Mouse (Mus musculus) embryonic facial prominence, embryonic 13.5 days (tissue): Measurements from ENCODE around the gene Ndufs7. TPM values are rescaled to one million over a fixed set of nuclear protein-coding genes. Genes with fewer than 3 reads are reported as not detected.
"Not testable (repeated sequence)": the region's sequence is repeated elsewhere in the genome, so short reads cannot be mapped to it uniquely, and the experiment has no call there.

Experiments
- ATAC-seq: fragments of 200-750 bp; cut with Nextera tagmentation; 2 replicates; pipeline ENCODE4 v1.8.0; 2017; ENCODE audit warnings: low read depth; ENCODE audit not compliant: insufficient number of reproducible peaks, insufficient read depth, low FRiP score, low TSS enrichment
- H3K27ac ChIP-seq: fragments of 300-500 bp; sonication (generic); 2 replicates; pipeline ENCODE4 v1.5.1; 2015; ENCODE audit warnings: moderate library complexity, mild to moderate bottlenecking, inconsistent platforms
- H3K27me3 ChIP-seq: fragments of 300-500 bp; sonication (generic); 2 replicates; pipeline ENCODE4 v1.6.1; 2015; ENCODE audit warnings: mild to moderate bottlenecking, inconsistent platforms
- H3K36me3 ChIP-seq: fragments of 300-500 bp; sonication (generic); 2 replicates; pipeline ENCODE4 v1.6.1; 2015; ENCODE audit warnings: mild to moderate bottlenecking, inconsistent platforms
- H3K4me1 ChIP-seq: fragments of 300-500 bp; sonication (generic); 2 replicates; pipeline ENCODE4 v1.6.1; 2015; ENCODE audit warnings: inconsistent platforms
- H3K4me2 ChIP-seq: fragments of 300-500 bp; sonication (generic); 2 replicates; pipeline ENCODE4 v1.6.1; 2015; ENCODE audit warnings: moderate library complexity, mild to moderate bottlenecking, inconsistent platforms
- H3K4me3 ChIP-seq: fragments of 300-500 bp; sonication (generic); 2 replicates; pipeline ENCODE4 v1.5.1; 2015; ENCODE audit warnings: mild to moderate bottlenecking, inconsistent platforms
- H3K9ac ChIP-seq: fragments of 300-500 bp; sonication (generic); 2 replicates; pipeline ENCODE4 v1.6.1; 2015; ENCODE audit warnings: mild to moderate bottlenecking, inconsistent platforms
- H3K9me3 ChIP-seq: fragments of 300-500 bp; sonication (generic); 2 replicates; pipeline ENCODE4 v1.6.1; 2016; ENCODE audit warnings: inconsistent platforms
- WGBS: fragments of 180-500 bp; shearing (Covaris S2); methylation state at CpG from one replicate; pipeline ENCODE4 v1.1.7; 2015; ENCODE audit warnings: mixed read lengths; 5-methylcytosine and 5-hydroxymethylcytosine counted together
- polyA plus RNA-seq: library from polyadenylated mRNA; unstranded; fragments of >200 nt; fragmentation: Nextera tagmentation; extraction: Ambion mirVana; gene quantifications from 2 replicates; pipeline ENCODE4 v1.2.1, GENCODE M21; 2015

Gene Ndufs7
- polyA plus RNA-seq, 1 experiment from 2014 or later: 299 TPM

DNA sequence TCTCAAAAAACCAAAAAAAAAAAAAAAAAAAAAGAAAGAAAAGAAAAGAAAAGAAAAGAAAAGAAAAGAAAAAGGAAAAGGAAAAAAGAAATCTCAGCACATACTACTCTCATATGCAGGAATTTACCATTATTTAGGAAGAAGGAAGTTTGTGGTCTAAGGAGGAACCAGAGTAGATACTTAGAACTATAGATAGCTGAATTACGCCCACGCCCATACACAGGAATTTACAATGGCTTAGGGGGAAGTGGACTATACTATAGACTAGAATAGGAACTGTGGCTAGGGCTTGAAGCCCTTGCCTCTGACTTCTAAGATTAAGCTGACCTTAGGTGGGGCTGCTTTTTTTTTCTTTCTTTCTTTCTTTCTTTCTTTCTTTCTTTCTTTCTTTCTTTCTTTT lies 25.8 kb upstream of the Ndufs7 start:
- not testable (repeated sequence) for H3K9me3 ChIP-seq
- WGBS: 84% methylated on average over 2 of the region's 2 CpGs

DNA sequence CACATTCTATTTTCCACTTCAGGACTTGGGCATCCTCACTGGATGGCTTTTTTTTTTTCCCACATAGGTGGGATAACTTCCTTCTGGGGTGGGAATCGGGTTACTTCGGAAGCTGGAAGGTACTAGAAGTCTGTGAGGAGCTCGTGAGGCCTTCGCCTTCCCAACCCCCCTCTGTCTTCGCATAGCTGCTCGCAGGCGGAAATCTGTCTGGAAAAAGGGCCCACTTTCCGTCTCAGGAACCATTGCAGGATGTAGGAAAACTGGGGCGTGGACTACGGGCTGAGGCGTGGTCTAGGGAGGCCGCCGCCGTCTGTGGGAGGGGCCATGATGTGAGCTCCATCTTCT lies 22.9 kb upstream of the Ndufs7 start:
- no peak for ATAC-seq
- Histone ChIP-seq H3K4me1 (peaks cover 47% of the 10 kb centered on the region), H3K36me3 (peaks cover 22% of the 10 kb centered on the region), H3K9ac (peak overlapping the region; percentile 61; the same call in 1 of the 2 replicates), H3K27me3 (no peaks in the 10 kb centered on the region), H3K9me3 (no peaks in the 10 kb centered on the region), H3K4me2 (peak overlapping the region; percentile 87), H3K4me3 (peak overlapping the region; percentile 87), H3K27ac (peak overlapping the region; percentile 97)
- under 1% methylated on average over 14 of the region's 14 CpGs for WGBS

More for the DNA sequence above, 25.8 kb upstream of the Ndufs7 start:
- H3K36me3 ChIP-seq, H3K4me2 ChIP-seq, H3K4me3 ChIP-seq, H3K9ac ChIP-seq, H3K27me3 ChIP-seq, ATAC-seq, H3K27ac ChIP-seq: not testable (repeated sequence)
- H3K4me1 ChIP-seq: peaks cover 24% of the 10 kb centered on the region

DNA sequence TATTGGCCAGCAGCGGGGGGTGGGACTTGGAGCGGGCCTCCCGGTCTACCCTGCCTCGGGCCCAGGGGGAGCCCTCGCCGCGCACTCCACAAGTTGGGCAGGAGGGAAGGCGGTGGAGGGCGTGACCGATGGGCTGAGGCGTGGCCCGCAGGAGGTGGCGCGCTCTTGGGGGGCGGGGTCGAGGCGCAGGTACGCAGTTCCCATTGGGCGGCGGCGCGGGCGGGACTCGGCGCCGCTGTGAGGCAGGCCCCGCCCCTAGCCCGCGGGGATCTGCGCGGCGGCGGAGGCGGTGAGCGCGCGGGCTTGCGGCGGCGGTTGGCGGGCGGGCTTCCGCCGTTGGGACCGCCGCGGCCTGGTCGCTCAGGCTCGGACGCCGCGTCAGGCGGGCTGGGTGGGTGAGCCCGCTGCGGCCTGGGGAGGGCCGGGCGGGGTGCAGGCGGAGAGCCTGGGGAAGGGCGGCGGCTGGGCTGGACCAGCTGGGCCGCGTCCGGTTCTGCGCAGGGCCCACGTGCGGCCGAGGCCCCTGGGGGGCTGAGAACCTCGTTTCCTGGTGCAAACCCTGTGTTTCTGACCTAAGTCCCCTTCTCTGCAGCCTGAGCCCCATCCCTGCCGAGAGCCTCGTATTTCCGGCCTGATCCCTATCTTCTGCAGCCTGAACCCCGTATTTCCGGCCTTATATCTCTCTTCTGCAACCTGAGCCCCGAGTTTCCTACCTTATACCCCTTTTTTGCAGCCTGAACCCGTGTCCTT lies 22.3 kb upstream of the Ndufs7 start, which contains the start of gene Mum1:
Gene Mum1 (plus strand): TSS at position 19 of the 750 bp plus-strand sequence.
- Histone ChIP-seq H3K4me1 (peaks cover 46% of the 10 kb centered on the region), H3K27me3 (no peaks in the 10 kb centered on the region)

DNA sequence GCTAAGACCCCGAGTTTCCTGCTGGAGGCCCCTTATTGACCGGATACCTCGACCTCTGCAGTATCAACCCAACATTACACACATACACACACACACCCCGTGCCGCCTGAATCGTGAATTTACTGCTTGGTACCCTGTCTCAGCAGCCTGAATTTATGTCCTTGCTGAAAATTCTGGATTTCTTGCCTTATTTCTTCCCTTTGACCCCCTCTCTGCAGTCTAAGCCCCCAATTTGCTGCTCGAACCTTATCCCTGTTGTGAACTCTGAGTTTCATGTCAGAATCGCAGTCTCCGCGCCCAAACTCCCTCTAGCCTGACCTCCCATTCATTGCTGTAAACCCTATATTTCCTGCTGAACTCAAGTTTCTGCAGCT lies 21.8 kb upstream of the Ndufs7 start:
- H3K27ac ChIP-seq: peak overlapping the region; percentile 97
- peaks cover 48% of the 10 kb centered on the region for H3K4me1 ChIP-seq
- peak overlapping the region; percentile 87 for H3K4me3 ChIP-seq
- no peaks in the 10 kb centered on the region for H3K27me3 ChIP-seq
- H3K9ac ChIP-seq: peak overlapping the region; percentile 94
- peak overlapping the region; percentile 87 for H3K4me2 ChIP-seq
- H3K36me3 ChIP-seq: peaks cover 31% of the 10 kb centered on the region
- H3K9me3 ChIP-seq: no peaks in the 10 kb centered on the region
- no peak for ATAC-seq
- WGBS: 3% methylated on average over 10 of the region's 10 CpGs

More for the DNA sequence above, 22.3 kb upstream of the Ndufs7 start, which contains the start of gene Mum1:
- WGBS: 0% methylated on average over 65 of the region's 75 CpGs
- peak within 1 kb of the TSS; percentile 97 for H3K27ac ChIP-seq
- H3K4me2 ChIP-seq: peak within 1 kb of the TSS; percentile 87
- H3K9me3 ChIP-seq: no peaks in the 10 kb centered on the region
- ATAC-seq: peak; percentile 98
- H3K9ac ChIP-seq: peak within 1 kb of the TSS; percentile 94
- H3K36me3 ChIP-seq: peaks cover 25% of the 10 kb centered on the region
- H3K4me3 ChIP-seq: peak within 1 kb of the TSS; percentile 87

DNA sequence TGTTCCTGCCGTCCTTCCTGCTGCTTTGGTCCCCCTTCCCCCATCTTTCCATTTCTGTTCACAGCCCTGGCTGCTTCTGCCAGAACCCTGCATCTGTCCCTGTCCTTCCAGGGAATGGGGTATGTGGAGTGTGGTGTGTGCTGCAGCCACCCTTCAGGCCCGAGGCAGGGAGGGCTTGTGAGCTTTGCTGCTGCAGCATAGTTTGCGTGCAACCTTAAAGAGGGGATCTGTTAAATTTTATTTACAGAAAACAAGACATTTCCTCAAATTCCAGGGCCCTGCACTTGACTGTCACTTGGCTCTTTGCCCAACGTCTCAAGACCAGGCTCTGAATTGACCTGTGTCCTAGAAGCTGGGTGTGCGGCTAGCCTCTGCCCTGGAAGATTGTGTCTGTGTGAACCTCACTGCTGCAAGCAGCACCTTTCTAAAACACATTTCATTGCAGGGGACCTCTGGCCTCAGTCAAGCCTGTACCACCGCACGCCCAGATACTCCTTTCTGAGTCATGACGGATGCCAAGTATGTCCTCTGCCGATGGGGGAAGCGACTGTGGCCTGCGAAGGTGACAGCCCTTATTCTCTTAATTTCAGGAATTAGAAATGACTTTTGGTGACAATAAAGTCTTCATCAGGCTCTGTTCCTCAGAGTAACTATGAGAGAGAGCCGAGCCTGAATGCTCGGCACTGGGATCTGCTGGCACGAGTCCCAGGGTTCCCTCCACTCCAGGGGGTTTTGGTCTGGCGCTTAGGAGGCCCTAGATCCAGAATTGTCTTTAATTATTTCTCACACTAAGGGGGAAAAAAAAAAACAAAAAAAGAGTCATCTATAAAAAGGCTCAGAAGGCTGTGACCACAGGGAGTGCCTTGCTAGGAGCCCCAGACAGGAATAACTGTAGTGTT lies 20.8 kb upstream of the Ndufs7 start:
- Histone ChIP-seq H3K9me3 (no peaks in the 10 kb centered on the region), H3K36me3 (peaks cover 41% of the 10 kb centered on the region), H3K9ac (peak overlapping the region; percentile 94), H3K4me1 (peaks cover 58% of the 10 kb centered on the region), H3K4me2 (peak overlapping the region; percentile 87), H3K27me3 (no peaks in the 10 kb centered on the region), H3K27ac (peak overlapping the region; percentile 97), H3K4me3 (peak overlapping the region; percentile 87)
- ATAC-seq: no peak
- WGBS: 51% methylated on average over 15 of the region's 15 CpGs

DNA sequence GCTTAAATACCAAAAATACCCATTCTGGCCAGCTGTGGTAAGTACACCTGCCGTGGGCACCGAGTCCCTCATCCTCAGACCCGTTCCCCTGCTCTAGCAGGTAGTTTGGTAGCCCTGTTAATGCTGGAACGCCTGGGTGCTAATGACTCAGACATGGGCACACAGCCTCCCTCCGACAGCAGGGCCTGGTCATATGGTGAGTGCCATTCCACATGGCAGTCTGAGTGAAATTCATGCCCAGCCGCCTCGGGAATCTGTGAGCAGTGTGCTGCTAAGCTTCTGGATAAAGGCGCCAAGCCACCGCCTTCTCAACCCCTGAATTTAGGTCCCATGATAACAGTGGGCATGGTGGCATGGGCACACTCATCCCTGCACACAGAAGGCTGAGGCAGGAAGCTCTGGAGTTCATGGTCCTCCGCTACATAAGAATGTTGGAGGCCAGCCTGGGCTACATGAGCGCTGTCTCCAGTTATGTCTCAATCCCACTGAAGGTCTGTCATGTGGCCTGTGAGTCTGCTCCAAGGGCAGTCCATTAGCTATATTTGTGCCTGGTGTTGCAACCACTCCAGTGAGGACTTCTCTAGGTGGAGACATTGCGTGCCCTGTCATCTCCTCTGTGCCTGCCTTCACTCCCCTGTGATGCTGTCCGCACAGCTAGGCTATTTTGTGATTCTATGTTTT lies 12.6 kb upstream of the Ndufs7 start:
- Histone ChIP-seq H3K4me1 (peaks cover 18% of the 10 kb centered on the region), H3K4me2 (no peak overlapping the region), H3K4me3 (no peak overlapping the region), H3K9ac (no peak overlapping the region), H3K9me3 (no peaks in the 10 kb centered on the region), H3K36me3 (peaks cover 98% of the 10 kb centered on the region), H3K27ac (no peak overlapping the region), H3K27me3 (no peaks in the 10 kb centered on the region)
- WGBS: 96% methylated on average over 13 of the region's 13 CpGs
- ATAC-seq: no peak

DNA sequence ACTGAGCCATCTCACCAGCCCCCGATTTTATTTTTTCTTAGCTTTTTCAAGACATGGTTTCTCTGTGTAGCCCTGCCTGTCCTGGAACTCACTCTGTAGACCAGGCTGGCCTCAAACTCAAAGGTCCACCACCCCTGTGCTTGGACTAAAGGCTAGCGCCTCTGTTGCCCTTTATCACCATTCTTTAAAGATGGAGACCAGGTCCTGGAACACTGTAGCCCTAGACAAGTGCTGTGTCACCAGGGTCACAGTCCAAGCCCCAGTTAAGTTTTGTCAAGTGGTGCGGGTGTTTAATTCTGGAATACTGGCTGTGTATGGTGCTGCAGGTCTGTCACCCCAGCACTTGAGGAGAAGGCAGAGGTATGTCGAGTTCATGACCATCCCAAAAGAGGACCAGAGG lies 11.9 kb upstream of the Ndufs7 start:
- no peaks in the 10 kb centered on the region for H3K9me3 ChIP-seq
- H3K27me3 ChIP-seq: no peaks in the 10 kb centered on the region
- no peak overlapping the region for H3K27ac ChIP-seq
- peaks cover 19% of the 10 kb centered on the region for H3K4me1 ChIP-seq
- no peak for ATAC-seq
- no peak overlapping the region for H3K4me3 ChIP-seq
- H3K4me2 ChIP-seq: no peak overlapping the region
- WGBS: 93% methylated on average over 4 of the region's 4 CpGs
- H3K36me3 ChIP-seq: peaks cover 98% of the 10 kb centered on the region
- no peak overlapping the region; the same call in 1 of the 2 replicates for H3K9ac ChIP-seq

DNA sequence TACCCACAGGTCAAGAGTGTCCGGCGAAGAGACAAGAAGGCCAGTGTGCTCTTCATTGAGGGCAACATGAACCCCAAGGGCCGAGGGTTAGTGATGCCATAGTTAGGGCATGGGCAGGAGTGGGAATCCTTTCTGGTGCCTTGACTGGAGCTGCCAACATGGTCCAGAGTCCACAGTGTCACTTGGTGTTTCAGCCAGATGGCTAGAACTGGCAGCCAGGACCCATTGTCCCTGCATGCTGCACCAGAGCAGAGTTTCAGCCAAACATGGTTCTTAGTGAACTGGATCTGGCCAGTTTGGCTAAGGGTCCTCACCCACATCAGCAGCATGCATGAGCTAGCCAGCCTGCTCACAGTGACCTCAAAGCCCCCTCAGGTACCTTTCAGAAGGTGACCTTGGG lies 10.6 kb upstream of the Ndufs7 start:
- H3K4me3 ChIP-seq: no peak overlapping the region
- no peak for ATAC-seq
- H3K27me3 ChIP-seq: no peaks in the 10 kb centered on the region
- H3K4me1 ChIP-seq: peaks cover 7% of the 10 kb centered on the region
- no peak overlapping the region for H3K27ac ChIP-seq
- WGBS: 82% methylated on average over 3 of the region's 3 CpGs
- peaks cover 98% of the 10 kb centered on the region for H3K36me3 ChIP-seq
- no peak overlapping the region for H3K4me2 ChIP-seq
- H3K9ac ChIP-seq: no peak overlapping the region
- no peaks in the 10 kb centered on the region for H3K9me3 ChIP-seq

DNA sequence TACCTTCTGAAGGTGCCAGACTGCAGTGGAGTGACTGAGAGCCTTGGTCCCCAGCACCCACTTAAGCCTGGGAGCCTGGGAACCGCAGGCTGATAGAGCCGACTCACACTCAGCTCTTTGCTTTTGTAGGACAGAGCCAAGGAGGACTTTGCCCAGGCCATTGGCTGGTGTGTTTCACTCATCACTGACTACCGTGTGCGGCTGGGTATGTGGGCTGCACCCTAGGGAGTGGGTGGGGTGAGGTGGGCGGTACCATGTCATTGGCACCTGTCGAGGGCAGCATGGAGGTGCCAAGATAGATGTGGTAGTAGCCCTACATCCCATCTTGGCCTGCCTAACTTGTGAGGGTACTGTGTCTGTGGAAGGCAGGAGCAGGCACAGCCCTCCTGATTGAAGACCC lies 9.1 kb upstream of the Ndufs7 start:
- Histone ChIP-seq H3K4me1 (0 out of 2 replicates have a peak, but pooled peaks cover 5% of the 10 kb centered on the region), H3K27me3 (no peaks in the 10 kb centered on the region), H3K9ac (no peak overlapping the region), H3K27ac (no peak overlapping the region), H3K36me3 (peaks cover 98% of the 10 kb centered on the region), H3K9me3 (no peaks in the 10 kb centered on the region), H3K4me3 (no peak overlapping the region), H3K4me2 (no peak overlapping the region)
- WGBS: 91% methylated on average over 6 of the region's 6 CpGs
- no peak for ATAC-seq

DNA sequence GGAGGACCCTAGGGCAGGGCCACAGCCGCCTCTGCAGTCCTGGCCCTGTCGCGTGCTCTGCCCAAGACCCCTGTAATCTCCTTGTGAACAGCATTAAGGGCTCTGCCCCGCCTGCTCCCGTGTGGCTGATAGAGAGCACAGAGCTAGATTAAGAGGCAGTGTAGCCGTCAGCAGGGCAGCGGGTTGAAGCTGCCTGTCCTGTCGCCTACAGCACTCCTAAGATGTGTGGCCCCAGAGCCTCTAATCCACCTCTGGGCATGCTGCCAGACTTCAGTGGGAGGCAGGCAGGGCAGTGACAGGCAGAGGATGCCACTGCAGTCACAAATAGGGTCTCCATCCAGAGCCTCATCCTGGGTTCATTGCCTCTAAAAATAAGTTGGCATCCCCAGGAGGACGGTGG lies 6.8 kb upstream of the Ndufs7 start:
- Histone ChIP-seq H3K36me3 (peaks cover 78% of the 10 kb centered on the region), H3K9ac (peak overlapping the region; percentile 36; the same call in 1 of the 2 replicates), H3K4me1 (peaks cover 14% of the 10 kb centered on the region), H3K9me3 (no peaks in the 10 kb centered on the region), H3K27ac (0 out of 2 replicates have a peak overlapping the region, but pooled peaks have one; percentile 4), H3K27me3 (no peaks in the 10 kb centered on the region), H3K4me2 (no peak overlapping the region), H3K4me3 (no peak overlapping the region)
- no peak for ATAC-seq
- 78% methylated on average over 9 of the region's 9 CpGs for WGBS

DNA sequence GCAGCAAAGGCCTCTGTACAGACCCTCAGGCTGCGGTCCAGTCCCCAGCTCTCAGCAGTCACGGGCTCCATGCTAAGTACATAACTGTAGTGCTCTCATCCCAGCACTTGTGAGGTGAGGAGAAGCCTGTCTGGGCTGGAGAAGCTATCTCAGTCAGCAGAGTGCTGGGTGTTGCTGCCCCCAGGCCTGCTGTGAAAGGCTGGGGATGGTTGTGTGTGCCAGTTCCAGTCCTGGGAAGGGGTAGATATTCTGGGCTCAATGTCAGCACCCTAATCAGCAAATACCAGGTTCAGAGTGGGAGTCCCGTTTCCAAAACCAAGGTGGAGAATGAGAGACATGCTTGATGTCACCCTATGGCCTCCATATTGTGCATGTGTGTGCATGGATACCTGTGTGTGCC lies 6.3 kb upstream of the Ndufs7 start:
- Histone ChIP-seq H3K9me3 (no peaks in the 10 kb centered on the region), H3K9ac (0 out of 2 replicates have a peak overlapping the region, but pooled peaks have one; percentile 6), H3K4me3 (no peak overlapping the region), H3K36me3 (peaks cover 72% of the 10 kb centered on the region), H3K4me1 (peaks cover 14% of the 10 kb centered on the region), H3K27ac (no peak overlapping the region), H3K27me3 (no peaks in the 10 kb centered on the region), H3K4me2 (no peak overlapping the region)
- ATAC-seq: no peak
- WGBS: 87% methylated on average over 3 of the region's 3 CpGs
